Mouse (Mus musculus) thymus, adult 2 months (tissue): ENCODE measurements around the gene Hnrnpd. TPM values are rescaled to one million over a fixed set of nuclear protein-coding genes. Genes with fewer than 3 reads are reported as not detected.

Experiments used
- DNase-seq: peaks from one replicate; pipeline ENCODE4 v3.0.0; 2021
- H3K27ac ChIP-seq: fragments of 200-500 bp; 2 replicates; pipeline ENCODE4 v1.5.1; 2012; ENCODE audit warnings: low read length, control low read depth; ENCODE audit not compliant: control insufficient read depth, insufficient read depth
- H3K27me3 ChIP-seq: fragments of 200-500 bp; 2 replicates; pipeline ENCODE4 v1.6.1; 2012; ENCODE audit warnings: mild to moderate bottlenecking, low read length, moderate library complexity, mixed read lengths; ENCODE audit not compliant: control insufficient read depth, insufficient read depth
- H3K36me3 ChIP-seq: fragments of 200-500 bp; 2 replicates; pipeline ENCODE4 v1.6.1; 2012; ENCODE audit warnings: mild to moderate bottlenecking, low read length, moderate library complexity; ENCODE audit not compliant: control insufficient read depth, insufficient read depth
- H3K4me1 ChIP-seq: fragments of 200-500 bp; replicated peaks from 2 replicates; pipeline ENCODE4 v1.6.1; 2012; ENCODE audit warnings: low read length; ENCODE audit not compliant: control insufficient read depth, insufficient read depth
- H3K4me3 ChIP-seq: fragments of 200-500 bp; 2 replicates; pipeline ENCODE4 v1.5.1; 2012; ENCODE audit warnings: mild to moderate bottlenecking, low read length, control low read depth, moderate library complexity; ENCODE audit not compliant: control insufficient read depth, insufficient read depth
- CTCF ChIP-seq: fragments of 200-500 bp; IDR thresholded peaks from 2 replicates; pipeline ENCODE4 v1.5.1; 2012; ENCODE audit warnings: mild to moderate bottlenecking, control low read depth, low read length, moderate library complexity, borderline replicate concordance; ENCODE audit not compliant: control insufficient read depth, poor library complexity, insufficient read depth; ENCODE audit errors: extremely low read depth
- POLR2A ChIP-seq: fragments of 200-500 bp; IDR thresholded peaks from 2 replicates; pipeline ENCODE4 v1.6.1; 2012; ENCODE audit warnings: mild to moderate bottlenecking, low read length, control low read depth, moderate library complexity; ENCODE audit not compliant: control insufficient read depth, poor library complexity, insufficient read depth; ENCODE audit errors: extremely low read depth
- WGBS: fragments of 180-500 bp; shearing (Covaris S2); methylation state at CpG from one replicate; pipeline ENCODE4 v1.1.7; 2018; 5-methylcytosine and 5-hydroxymethylcytosine counted together
- polyA plus RNA-seq: library from polyadenylated mRNA; depleted of rRNA; stranded (reverse); fragments of >200 nt; gene quantifications from 2 replicates; pipeline ENCODE4 v1.2.3, GENCODE M21; 2012; rRNA removed

Gene Hnrnpd
- 62.6 and 93.5 TPM in 2 replicates for polyA plus RNA-seq

DNA sequence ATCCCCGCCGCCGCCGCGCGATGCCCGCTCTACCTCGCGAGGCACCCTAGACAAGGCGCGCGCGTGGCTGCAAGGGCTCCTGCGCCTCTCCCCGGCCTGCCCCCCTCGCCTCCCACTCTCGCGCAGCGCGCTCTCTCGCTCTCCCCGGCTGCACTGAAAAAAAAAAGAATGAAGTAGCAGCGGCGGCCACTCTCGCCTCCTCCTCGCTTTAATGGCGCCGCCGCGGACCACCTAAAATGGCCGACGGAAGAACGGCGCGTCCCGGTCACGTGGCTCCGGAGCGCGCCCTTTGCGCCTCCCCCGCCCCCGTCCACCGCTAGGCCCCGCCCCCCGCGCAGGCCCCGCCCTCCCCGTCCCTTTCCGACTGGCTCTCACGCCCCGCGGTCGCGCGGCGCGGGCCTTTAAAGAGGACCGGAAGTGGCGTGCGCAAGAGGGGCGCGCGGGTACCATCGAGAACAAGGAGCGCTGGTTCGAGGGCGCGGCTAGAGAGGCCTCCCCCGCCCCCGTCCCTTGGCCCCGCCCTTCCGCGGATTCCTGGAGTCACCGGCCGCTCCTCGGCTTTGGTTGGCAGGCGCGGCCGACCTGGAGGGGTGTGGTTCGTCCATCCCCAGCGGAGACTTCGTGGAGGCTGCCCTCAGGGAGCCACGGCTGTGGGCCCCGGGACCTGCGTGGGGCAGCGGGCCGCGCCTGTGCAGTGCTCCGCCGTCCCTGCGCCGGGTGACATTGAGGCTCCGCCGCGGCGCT lies at the start of gene Hnrnpd, which contains the start of gene 4930524J08Rik:
Gene Hnrnpd (minus strand): TSS at position 240 of the 744 bp plus-strand sequence.
Gene 4930524J08Rik (plus strand): TSS at position 363 of the 744 bp plus-strand sequence.
- DNase-seq = peak; percentile 85
- WGBS = under 1% methylated on average over 93 of the region's 97 CpGs

DNA sequence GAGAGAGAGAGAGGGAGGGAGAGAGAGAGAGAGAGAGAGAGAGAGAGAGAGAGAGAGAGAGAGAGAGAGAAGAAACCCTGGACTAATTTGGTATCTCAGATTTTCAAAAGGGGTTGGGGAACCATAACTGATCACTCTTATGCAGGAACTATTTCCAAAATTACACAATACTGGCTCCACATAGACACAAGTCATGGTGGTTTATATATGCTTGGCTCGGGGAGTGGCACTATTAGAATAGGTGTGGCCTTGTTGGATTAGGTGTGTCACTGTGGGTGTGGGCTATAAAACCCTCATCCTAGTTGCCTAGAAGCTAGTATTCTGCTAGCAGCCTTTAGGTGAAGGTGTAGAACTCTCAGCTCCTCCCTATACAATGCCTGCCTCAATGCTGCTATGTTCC lies 46.1 kb upstream of the Hnrnpd start:
- Histone ChIP-seq H3K27me3 (no peaks in the 10 kb centered on the region), H3K27ac (no peak overlapping the region), H3K4me1 (no peaks in the 10 kb centered on the region), H3K4me3 (no peak overlapping the region), H3K36me3 (no peaks in the 10 kb centered on the region)
- TF ChIP-seq CTCF (no peak), POLR2A (no peak)
- no peak for DNase-seq
- 78% methylated on average over 1 of the region's 1 CpGs for WGBS

More for the DNA sequence above, at the start of gene Hnrnpd, which contains the start of gene 4930524J08Rik:
- peaks cover 6% of the 10 kb centered on the region for H3K4me1 ChIP-seq
- peak within 1 kb of the TSS; percentile 74 for H3K27ac ChIP-seq
- H3K4me3 ChIP-seq = peak within 1 kb of the TSS; percentile 96
- no peaks in the 10 kb centered on the region for H3K27me3 ChIP-seq
- TF ChIP-seq CTCF = no peak
- peak; percentile 90 for TF ChIP-seq POLR2A
- H3K36me3 ChIP-seq = no peaks in the 10 kb centered on the region

DNA sequence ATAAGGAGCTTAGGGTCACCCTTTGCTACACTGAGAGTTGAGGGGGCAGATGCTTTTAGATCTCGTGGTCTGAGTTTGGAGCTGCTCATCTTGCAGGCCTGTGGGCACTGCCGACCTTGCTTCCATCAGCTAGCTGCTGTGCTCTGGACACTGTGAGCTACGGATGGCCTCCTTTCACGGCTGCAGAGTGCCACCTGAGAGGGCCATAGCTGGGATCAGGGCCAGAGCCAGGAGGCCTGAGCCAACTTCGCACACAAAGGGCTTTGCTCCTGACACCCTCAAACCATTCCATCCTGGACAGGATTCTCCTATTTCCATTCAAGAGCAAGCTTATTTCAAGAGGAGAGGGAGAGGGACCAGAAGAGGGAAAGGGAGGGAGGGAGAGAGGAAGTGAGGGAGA lies 45.7 kb upstream of the Hnrnpd start:
- H3K27ac ChIP-seq = no peak overlapping the region
- no peaks in the 10 kb centered on the region for H3K4me1 ChIP-seq
- no peak overlapping the region for H3K4me3 ChIP-seq
- TF ChIP-seq CTCF (no peak), POLR2A (no peak)
- DNase-seq = no peak
- whole genome bisulfite sequencing = 93% methylated on average over 5 of the region's 5 CpGs
- no peaks in the 10 kb centered on the region for H3K36me3 ChIP-seq
- H3K27me3 ChIP-seq = no peaks in the 10 kb centered on the region

DNA sequence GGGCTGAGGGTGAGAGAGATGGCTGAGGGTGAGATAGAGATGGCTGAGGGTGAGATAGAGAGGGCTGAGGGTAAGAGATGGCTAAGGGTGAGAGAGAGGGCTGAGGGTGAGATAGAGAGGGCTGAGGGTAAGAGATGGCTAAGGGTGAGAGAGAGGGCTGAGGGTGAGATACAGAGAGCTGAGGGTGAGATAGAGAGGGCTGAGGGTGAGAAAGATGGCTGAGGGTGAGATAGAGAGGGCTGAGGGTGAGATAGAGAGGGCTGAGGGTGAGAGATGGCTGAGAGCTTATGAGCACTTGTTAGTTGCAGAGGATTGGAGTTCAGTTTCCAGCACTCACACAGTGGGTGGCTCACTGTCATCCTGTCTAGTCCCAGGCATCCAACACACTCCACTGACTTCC lies 41.4 kb upstream of the Hnrnpd start:
- no peak for TF ChIP-seq CTCF
- no peak for TF ChIP-seq POLR2A
- Histone ChIP-seq H3K4me1 (no peaks in the 10 kb centered on the region), H3K27ac (no peak overlapping the region), H3K27me3 (no peaks in the 10 kb centered on the region), H3K36me3 (no peaks in the 10 kb centered on the region), H3K4me3 (no peak overlapping the region)
- DNase-seq = no peak

DNA sequence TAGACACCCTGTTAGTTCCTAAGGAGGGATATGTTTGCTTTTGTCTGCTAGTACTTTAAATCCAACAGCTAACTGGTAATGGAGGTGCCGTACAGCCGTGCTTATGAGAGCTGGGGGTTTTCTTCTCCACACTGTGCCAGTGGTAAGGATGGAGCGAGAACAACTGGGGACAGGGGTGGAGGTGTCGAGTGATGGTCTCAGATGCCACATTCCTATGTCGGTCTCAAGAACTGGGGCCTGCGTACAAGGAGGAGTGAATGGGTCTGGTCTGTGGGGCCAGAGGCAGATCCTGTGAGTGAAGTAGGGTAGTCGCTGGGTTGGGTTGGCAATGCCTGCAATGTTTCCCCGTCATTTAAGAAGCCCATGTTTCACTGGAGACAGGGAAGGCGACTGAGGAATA lies 33.9 kb upstream of the Hnrnpd start:
- Histone ChIP-seq H3K4me1 (no peaks in the 10 kb centered on the region), H3K4me3 (no peak overlapping the region), H3K27me3 (no peaks in the 10 kb centered on the region), H3K36me3 (no peaks in the 10 kb centered on the region), H3K27ac (no peak overlapping the region)
- DNase-seq = no peak
- 96% methylated on average over 9 of the region's 9 CpGs for WGBS
- TF ChIP-seq CTCF = no peak
- TF ChIP-seq POLR2A = no peak

DNA sequence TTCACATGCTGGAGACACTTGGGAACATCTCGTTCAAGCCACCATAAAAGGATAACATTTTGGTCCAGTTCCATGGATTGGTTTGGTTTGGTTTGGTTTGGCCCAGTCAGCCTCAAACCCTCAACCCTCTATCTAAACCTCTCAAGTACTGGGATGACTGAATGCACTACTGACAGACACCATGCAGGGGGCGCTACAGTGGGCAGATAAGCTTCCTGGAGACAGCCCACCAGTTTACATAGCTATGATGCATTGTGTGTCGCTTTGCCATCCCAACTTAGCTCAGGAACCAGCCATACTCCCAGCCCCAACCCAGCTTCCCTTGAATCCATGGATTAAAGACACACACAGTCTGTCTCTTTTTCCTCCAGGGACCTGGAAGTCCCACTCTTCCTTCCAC lies 29.7 kb upstream of the Hnrnpd start:
- Histone ChIP-seq H3K36me3 (no peaks in the 10 kb centered on the region), H3K27me3 (no peaks in the 10 kb centered on the region), H3K4me3 (no peak overlapping the region), H3K27ac (no peak overlapping the region), H3K4me1 (no peaks in the 10 kb centered on the region)
- TF ChIP-seq POLR2A (no peak), CTCF (no peak)
- DNase-seq = peak; percentile 9
- 77% methylated on average over 3 of the region's 3 CpGs for WGBS
